Mouse (Mus musculus): ENCODE data around the gene Fam83e. TPM values are rescaled to one million over a fixed set of nuclear protein-coding genes. Genes with fewer than 3 reads are reported as not detected.

Fam83e gene
- polyA plus RNA-seq, 1 experiment, result 0.18 TPM

- H3K79me2 ChIP-seq (ENCODE audit: control insufficient read depth, insufficient read depth), result peaks cover 43% of the 10 kb centered on the region
- H3K4me2 ChIP-seq (ENCODE audit: low read depth), result peak overlapping the region; percentile 84
- no peaks in the 10 kb centered on the region for H3K36me3 ChIP-seq (ENCODE audit: control insufficient read depth, insufficient read depth)
- H3K4me3 ChIP-seq, result peak overlapping the region; percentile 96
- TF ChIP-seq MAX (IDR thresholded peaks at IDR 0.05; ENCODE audit: low read depth) (no peak), MYOD1 (IDR thresholded peaks at IDR 0.05; ENCODE audit: control insufficient read depth in 1 of 3, insufficient read length in 2 of 3, low read depth in 2 of 3) (no peak), REST (IDR thresholded peaks at IDR 0.05; ENCODE audit: insufficient read depth, insufficient read length) (no peak), TCF3 (IDR thresholded peaks at IDR 0.05; ENCODE audit: insufficient read length, low read depth) (no peak), SRF (IDR thresholded peaks at IDR 0.05; ENCODE audit: control insufficient read depth, insufficient read length, low read depth) (no peak), E2F4 (IDR thresholded peaks at IDR 0.05; ENCODE audit: insufficient read depth) (no peak), MYOG (IDR thresholded peaks at IDR 0.05; ENCODE audit: control insufficient read depth in 1 of 3, insufficient read depth in 1 of 3, insufficient read length in 2 of 3, low read depth in 2 of 3) (no peak), TCF12 (IDR thresholded peaks at IDR 0.05; ENCODE audit: insufficient read depth, poor library complexity, severe bottlenecking) (no peak), POLR2AphosphoS2 (IDR thresholded peaks at IDR 0.05; ENCODE audit: insufficient read length, low read depth) (no peak), CEBPB (IDR thresholded peaks at IDR 0.05; ENCODE audit: insufficient read depth, poor library complexity, severe bottlenecking) (no peak), USF1 (IDR thresholded peaks at IDR 0.05; ENCODE audit: low read depth) (no peak), POLR2A (IDR thresholded peaks at IDR 0.05; ENCODE audit: insufficient read length, low read depth) (no peak)
- no peak overlapping the region for H3ac ChIP-seq (ENCODE audit: control insufficient read depth, insufficient read length)
- no peaks in the 10 kb centered on the region for H3K27me3 ChIP-seq (ENCODE audit: control insufficient read depth, insufficient read depth, insufficient read length)
Measured at GRCm38 (mm10) chr7:45713881-45714520, 7.0 kb upstream of the Fam83e start.

- H3K79me2 ChIP-seq (ENCODE audit: control insufficient read depth, insufficient read depth), result peaks cover 48% of the 10 kb centered on the region
- TF ChIP-seq E2F4 (IDR thresholded peaks at IDR 0.05; ENCODE audit: insufficient read depth) (no peak), REST (IDR thresholded peaks at IDR 0.05; ENCODE audit: insufficient read depth, insufficient read length) (no peak)
- peak overlapping the region; percentile 84 for H3K4me2 ChIP-seq (ENCODE audit: low read depth)
- no peaks in the 10 kb centered on the region for H3K36me3 ChIP-seq (ENCODE audit: control insufficient read depth, insufficient read depth)
- H3K4me3 ChIP-seq, result peak overlapping the region; percentile 96
- H3K27me3 ChIP-seq (ENCODE audit: control insufficient read depth, insufficient read depth, insufficient read length), result no peaks in the 10 kb centered on the region
- H3ac ChIP-seq (ENCODE audit: control insufficient read depth, insufficient read length), result peak overlapping the region; percentile 26
Measured at GRCm38 (mm10) chr7:45714630-45715089, 6.4 kb upstream of the Fam83e start.

- TF ChIP-seq MYOG (IDR thresholded peaks at IDR 0.05; ENCODE audit: control insufficient read depth in 1 of 3, insufficient read depth in 1 of 3, insufficient read length in 2 of 3, low read depth in 2 of 3), result no peak
- TF ChIP-seq REST (IDR thresholded peaks at IDR 0.05; ENCODE audit: insufficient read depth, insufficient read length), result no peak
- TF ChIP-seq CEBPB (IDR thresholded peaks at IDR 0.05; ENCODE audit: insufficient read depth, poor library complexity, severe bottlenecking), result no peak
- no peak for TF ChIP-seq USF1 (IDR thresholded peaks at IDR 0.05; ENCODE audit: low read depth)
- TF ChIP-seq MAX (IDR thresholded peaks at IDR 0.05; ENCODE audit: low read depth), result no peak
- no peak for TF ChIP-seq TCF12 (IDR thresholded peaks at IDR 0.05; ENCODE audit: insufficient read depth, poor library complexity, severe bottlenecking)
- peak in 1 of 3 experiments; percentile 20 for TF ChIP-seq MYOD1 (IDR thresholded peaks at IDR 0.05; ENCODE audit: control insufficient read depth in 1 of 3, insufficient read length in 2 of 3, low read depth in 2 of 3)
- TF ChIP-seq SRF (IDR thresholded peaks at IDR 0.05; ENCODE audit: control insufficient read depth, insufficient read length, low read depth), result no peak
- TF ChIP-seq POLR2A (IDR thresholded peaks at IDR 0.05; ENCODE audit: insufficient read length, low read depth), result peak; percentile 67
- TF ChIP-seq TCF3 (IDR thresholded peaks at IDR 0.05; ENCODE audit: insufficient read length, low read depth), result no peak
- peak; percentile 91 for TF ChIP-seq POLR2AphosphoS2 (IDR thresholded peaks at IDR 0.05; ENCODE audit: insufficient read length, low read depth)
- peak; percentile 50 for TF ChIP-seq E2F4 (IDR thresholded peaks at IDR 0.05; ENCODE audit: insufficient read depth)
Measured at GRCm38 (mm10) chr7:45715090-45715708, 5.8 kb upstream of the Fam83e start, which contains the start of gene Rpl18. Gene Rpl18, plus strand, starts transcription at chr7:45715457.

GRCm38 (mm10) chr7:45715741-45716459 lies 5.1 kb upstream of the Fam83e start:
- TF ChIP-seq SRF (IDR thresholded peaks at IDR 0.05; ENCODE audit: control insufficient read depth, insufficient read length, low read depth) (no peak), TCF3 (IDR thresholded peaks at IDR 0.05; ENCODE audit: insufficient read length, low read depth) (no peak), USF1 (IDR thresholded peaks at IDR 0.05; ENCODE audit: low read depth) (no peak), POLR2A (IDR thresholded peaks at IDR 0.05; ENCODE audit: insufficient read length, low read depth) (no peak), REST (IDR thresholded peaks at IDR 0.05; ENCODE audit: insufficient read depth, insufficient read length) (no peak), CEBPB (IDR thresholded peaks at IDR 0.05; ENCODE audit: insufficient read depth, poor library complexity, severe bottlenecking) (no peak), TCF12 (IDR thresholded peaks at IDR 0.05; ENCODE audit: insufficient read depth, poor library complexity, severe bottlenecking) (no peak), MAX (IDR thresholded peaks at IDR 0.05; ENCODE audit: low read depth) (no peak), E2F4 (IDR thresholded peaks at IDR 0.05; ENCODE audit: insufficient read depth) (no peak)
- peak overlapping the region; percentile 79 for H3K4me2 ChIP-seq (ENCODE audit: low read depth)
- peaks cover 48% of the 10 kb centered on the region for H3K79me2 ChIP-seq (ENCODE audit: control insufficient read depth, insufficient read depth)
- H3ac ChIP-seq (ENCODE audit: control insufficient read depth, insufficient read length), result no peak overlapping the region
- H3K27me3 ChIP-seq (ENCODE audit: control insufficient read depth, insufficient read depth, insufficient read length), result no peaks in the 10 kb centered on the region
- H3K4me3 ChIP-seq, result peak overlapping the region; percentile 96
- H3K36me3 ChIP-seq (ENCODE audit: control insufficient read depth, insufficient read depth), result no peaks in the 10 kb centered on the region

More at GRCm38 (mm10) chr7:45715090-45715708, 5.8 kb upstream of the Fam83e start, which contains the start of gene Rpl18:
- peak within 1 kb of the TSS; percentile 84 for H3K4me2 ChIP-seq (ENCODE audit: low read depth)
- H3K79me2 ChIP-seq (ENCODE audit: control insufficient read depth, insufficient read depth), result peaks cover 48% of the 10 kb centered on the region
- H3K27me3 ChIP-seq (ENCODE audit: control insufficient read depth, insufficient read depth, insufficient read length), result no peaks in the 10 kb centered on the region
- H3K4me3 ChIP-seq, result peak within 1 kb of the TSS; percentile 96
- no peaks in the 10 kb centered on the region for H3K36me3 ChIP-seq (ENCODE audit: control insufficient read depth, insufficient read depth)
- H3ac ChIP-seq (ENCODE audit: control insufficient read depth, insufficient read length), result peak within 1 kb of the TSS; percentile 26

All from myocyte (in vitro differentiated cells).